Mouse (Mus musculus): Measurements from ENCODE around the gene Spock1. TPM values are rescaled to one million over a fixed set of nuclear protein-coding genes. Genes with fewer than 3 reads are reported as not detected.

The Spock1 gene
- total RNA-seq, 2 experiments from 2014 or later: 212 to 215 TPM

- no peak for DNase-seq (ENCODE audit: low spot score in 2 of 2)
Observed at GRCm38 (mm10) chr13:57809603-57810002, 98.5 kb downstream of the Spock1 start.

DNA sequence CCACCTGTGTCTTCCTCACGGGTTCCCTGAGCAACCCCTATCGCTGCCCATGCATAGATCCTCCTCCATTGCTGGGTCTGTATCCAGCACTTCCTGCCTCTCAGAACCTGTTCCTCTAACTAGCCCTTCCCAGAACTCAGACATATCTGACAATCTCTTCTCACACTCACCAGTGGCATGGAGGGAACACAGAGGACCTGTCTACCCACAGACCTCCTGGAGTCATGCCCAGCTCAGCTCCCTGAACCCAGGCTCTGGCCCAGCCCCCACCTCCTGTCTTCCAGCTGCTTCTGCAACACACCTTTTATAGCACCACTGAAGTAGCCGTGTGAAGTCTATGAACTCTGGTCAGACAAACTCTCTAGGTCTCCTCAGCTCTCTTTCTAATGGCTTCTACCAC is 101.3 kb downstream of the Spock1 start:
- no peak for DNase-seq (ENCODE audit: low spot score in 2 of 2)

DNA sequence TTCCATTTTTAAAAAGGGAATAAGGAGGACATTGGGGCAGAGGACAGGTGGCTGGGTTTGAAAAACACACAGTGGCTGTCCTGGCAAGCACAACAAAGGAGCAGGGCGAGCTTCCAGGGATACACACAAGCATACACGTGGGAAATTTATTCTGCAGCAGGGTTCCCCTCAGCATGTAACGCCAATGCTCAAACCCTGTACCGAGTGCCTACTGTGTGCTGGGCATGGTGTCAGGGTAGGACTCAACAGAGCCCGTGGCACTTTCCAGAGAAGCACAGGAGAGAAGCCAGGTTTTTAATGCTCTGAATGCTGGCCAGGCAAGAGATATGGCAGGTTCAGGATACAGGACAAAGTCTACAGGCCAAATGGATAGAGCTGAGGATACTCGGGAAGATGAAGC is 101.8 kb downstream of the Spock1 start:
- no peak for DNase-seq (ENCODE audit: low spot score in 2 of 2)

DNA sequence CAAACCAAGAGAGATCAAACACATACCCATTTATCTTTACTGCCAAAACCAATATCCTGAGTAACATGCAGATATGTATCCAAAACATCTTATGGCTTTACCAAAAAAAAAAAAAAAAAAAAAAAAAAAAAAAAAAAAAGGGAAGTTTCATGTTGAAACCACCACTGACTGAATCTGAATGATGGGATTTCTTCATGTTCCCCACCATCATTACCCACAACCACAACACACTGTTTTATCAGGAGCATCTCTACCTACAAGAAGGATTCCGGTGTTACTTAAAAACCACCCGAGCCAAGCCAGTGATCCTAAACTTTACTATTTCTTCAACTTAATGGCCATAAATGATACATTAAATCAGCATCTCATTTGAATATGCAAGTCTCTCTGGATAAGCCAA is 109.5 kb downstream of the Spock1 start:
- no peak for DNase-seq (ENCODE audit: low spot score in 2 of 2)

GRCm38 (mm10) chr13:57796951-57797692 is 111.0 kb downstream of the Spock1 start:
- no peak for DNase-seq (ENCODE audit: low spot score in 2 of 2)

DNA sequence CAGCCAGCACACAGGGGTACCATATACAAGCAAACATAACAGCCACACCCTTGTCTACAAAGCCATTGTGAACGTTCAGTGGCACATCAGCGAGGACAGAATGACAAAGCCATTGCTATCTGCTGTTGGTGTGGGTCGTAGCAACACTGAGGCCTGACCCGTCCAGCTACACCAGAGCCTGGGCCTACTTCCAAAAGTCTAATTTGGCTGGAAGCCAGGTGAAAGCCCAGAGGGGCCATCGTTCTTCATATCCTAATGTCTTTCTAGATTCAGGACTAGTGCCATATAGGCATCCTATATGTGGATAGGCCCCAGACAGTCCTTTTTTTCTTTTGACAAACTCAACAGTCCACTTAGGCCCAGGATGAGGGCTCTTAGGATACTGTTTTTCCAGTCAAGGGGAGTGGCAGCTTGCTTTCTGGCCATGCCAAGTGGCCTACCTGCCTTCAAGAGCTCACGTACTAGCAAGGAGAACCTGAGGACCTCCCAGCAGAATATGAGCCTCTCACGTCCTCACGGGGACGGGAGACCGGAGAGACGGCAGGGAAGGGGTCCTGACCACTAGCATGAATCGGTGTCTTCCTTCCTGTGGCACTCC is 114.4 kb downstream of the Spock1 start:
- DNase-seq (ENCODE audit: low spot score in 2 of 2): no peak

DNA sequence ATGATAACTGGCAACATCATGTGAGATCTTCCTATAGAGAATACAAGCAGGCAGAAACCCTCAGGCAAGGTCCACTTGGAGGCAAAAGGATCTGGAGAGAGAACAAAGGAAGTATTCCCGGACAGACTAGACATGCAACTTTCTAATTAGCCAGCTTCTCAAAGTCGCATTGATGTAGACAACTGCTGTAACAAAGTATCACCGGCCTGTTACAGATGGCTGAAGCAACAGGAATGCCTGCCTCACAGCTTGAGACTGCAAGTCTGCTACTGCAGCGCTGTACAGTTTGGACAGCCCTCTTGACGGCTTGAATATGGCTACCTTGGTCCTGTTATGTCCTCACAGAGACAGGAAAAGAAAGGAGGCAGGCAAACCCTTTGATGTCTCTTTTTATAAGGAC is 118.3 kb downstream of the Spock1 start:
- no peak for DNase-seq (ENCODE audit: low spot score in 2 of 2)

DNA sequence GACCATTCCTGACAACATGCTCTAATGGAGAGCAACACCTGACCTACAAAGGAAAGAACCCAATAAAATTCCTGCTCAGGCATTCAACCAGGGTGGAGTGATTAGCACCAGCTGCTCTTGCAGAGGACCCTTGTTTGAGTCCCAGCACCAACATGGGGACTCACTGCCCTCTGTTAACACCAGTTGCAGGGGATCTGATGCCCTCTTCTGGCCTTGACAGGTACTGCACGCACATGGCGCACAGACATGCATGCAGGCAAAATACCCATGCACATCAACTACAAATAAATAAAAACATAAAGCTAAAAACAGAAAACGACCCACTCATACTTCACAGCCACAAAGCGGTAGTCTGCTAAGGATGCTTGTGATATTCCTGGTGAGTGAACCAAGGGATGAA is 119.8 kb downstream of the Spock1 start:
- DNase-seq (ENCODE audit: low spot score in 2 of 2): no peak

DNA sequence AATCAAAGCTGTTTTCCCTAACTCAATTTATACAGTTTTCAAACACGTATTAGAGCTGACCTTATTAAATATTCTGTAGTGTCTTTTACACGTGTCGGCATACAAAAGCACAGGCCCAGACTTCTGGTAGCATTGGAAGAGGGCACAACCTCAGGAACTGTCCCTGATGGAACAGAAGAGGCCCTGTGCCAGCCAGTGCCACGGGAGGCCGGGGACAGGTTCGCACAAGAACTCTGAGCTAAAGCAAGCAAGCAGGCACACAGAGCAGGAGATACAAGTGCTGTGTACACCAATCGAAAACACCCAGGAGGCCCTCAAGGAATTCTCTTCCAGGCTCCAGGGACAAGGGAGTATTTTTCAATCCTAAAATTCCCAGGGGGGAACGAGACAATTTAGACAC is 121.9 kb downstream of the Spock1 start:
- no peak for DNase-seq (ENCODE audit: low spot score in 2 of 2)

- peak in 1 of 2 experiments; percentile 19 for DNase-seq (ENCODE audit: low spot score in 2 of 2)
Observed at GRCm38 (mm10) chr13:57782975-57783374, 125.2 kb downstream of the Spock1 start.

DNA sequence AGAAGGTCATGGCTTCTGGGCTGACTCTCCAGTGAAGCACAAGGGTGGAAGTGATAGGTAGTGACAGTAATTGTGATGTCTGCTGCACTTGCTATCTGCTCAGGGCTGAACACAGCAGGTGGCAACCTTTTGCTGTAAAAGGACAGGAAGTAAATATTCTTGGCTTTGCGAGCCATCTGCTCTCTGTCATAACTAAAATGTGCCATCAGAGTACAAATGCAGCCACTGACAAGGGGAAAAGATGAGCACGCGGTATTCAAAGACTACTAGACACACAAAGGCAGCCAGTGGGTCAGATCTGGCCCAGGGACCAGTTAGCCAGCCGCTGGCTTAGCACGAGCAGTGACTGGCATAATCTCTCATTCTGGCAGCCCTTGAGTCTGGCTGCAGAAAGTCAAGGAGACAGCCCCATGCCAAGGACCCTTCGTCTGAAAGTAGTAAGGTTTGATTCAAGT is 126.0 kb downstream of the Spock1 start:
- peak in 1 of 2 experiments; percentile 26 for DNase-seq (ENCODE audit: low spot score in 2 of 2)

DNA sequence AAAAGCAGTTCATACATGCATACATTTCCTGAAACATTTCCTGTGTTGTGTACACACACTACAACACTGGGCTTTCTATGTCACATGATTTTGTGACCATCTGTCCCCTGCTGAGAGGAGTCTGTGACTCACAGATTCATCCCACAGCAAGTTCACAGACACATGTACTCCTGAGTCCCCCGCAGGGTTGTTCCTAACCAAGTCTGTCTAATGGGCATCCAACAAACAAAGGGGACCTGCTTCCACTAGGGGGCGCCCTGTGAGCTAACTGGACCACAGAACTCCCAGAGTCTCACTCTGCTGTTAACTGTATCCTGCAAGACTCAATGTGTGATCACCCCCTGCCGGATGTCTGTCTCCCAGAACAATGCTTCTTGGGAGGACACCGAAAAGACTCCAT is 129.0 kb downstream of the Spock1 start:
- DNase-seq (ENCODE audit: low spot score in 2 of 2): peak; percentile 18 to 57

GRCm38 (mm10) chr13:57778524-57778923 is 129.6 kb downstream of the Spock1 start:
- no peak for DNase-seq (ENCODE audit: low spot score in 2 of 2)

- DNase-seq (ENCODE audit: low spot score in 2 of 2): no peak
Observed at GRCm38 (mm10) chr13:57771998-57772397, 136.1 kb downstream of the Spock1 start.

DNA sequence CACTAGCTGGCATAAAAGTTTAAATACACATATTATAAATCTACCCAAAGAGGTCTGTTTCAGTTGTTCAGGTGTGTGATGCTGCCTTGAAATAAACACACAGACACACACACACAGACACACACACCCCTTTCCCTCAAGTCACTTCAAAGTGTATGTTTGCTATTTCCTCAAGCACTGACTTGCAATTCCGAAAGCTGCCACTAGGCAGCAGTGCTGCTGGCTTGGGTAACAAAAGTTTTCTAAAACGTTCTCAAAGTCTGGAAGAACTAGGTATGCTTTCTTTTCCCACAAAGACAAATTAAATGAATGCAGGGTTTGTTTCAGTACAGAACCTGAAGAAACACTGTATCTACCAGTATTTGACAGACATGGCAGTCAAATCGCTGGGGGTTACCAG is 141.4 kb downstream of the Spock1 start:
- DNase-seq (ENCODE audit: low spot score in 2 of 2): no peak

DNA sequence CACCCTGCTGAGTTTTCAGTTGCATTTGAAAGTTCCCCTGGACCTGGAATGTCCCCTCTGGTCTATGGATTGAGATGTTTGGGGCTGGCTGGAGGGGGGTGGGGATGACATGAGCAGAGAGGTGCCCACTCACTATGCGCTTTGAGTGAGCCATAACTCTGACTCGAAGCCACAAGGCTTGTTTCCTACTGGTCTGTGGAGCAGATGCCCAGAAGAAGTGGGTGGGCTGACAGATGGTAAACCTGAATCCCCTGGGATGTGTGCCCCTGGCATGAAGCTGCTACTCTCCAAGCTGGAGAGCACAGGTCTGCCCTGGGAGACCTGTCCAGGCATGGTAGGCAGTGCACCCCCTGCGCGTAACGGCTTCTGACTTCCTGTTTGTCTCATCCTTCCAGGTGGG is 147.0 kb downstream of the Spock1 start:
- DNase-seq (ENCODE audit: low spot score in 2 of 2): peak; percentile 25 to 54

GRCm38 (mm10) chr13:57760618-57761017 is 147.5 kb downstream of the Spock1 start:
- no peak for DNase-seq (ENCODE audit: low spot score in 2 of 2)

DNA sequence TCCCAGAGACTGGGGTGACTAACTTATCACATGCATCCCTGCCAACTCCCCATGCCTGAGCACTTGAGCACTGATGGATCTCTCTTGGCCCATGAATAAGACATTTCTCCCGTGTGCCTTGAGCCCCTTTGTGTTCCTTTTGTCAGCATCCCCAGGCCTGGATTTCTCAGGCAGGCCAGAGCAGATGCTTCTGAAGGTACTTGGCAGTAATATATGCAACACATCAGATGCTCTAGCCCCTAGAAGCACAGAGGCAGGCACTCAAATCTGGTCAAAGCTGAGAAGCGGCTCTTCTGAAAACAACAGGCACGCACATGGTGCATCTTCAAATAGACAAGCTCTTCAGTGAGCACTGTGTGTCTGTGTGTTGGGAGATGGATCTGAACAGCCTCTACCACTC is 151.8 kb downstream of the Spock1 start:
- DNase-seq (ENCODE audit: low spot score in 2 of 2): peak; percentile 15 to 57

DNA sequence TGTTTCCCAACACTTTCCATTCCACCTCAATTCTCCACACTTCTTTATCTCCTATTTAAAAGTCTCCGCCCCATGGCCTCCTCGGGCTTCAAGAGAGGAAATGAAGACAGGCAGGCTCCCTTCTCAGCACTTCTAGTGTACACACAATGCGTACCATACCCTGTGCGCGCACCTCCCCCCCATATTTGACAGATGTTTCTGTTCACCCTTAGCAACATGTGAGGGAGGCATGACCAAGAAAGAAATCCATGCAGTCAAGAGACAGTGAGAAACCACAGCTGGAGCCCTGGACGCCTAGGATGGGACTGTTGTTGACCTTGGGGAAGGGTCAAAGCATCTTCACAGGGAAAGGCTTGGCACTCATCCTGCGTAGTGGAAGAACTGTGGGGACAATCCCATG is 157.3 kb downstream of the Spock1 start:
- no peak for DNase-seq (ENCODE audit: low spot score in 2 of 2)

- no peak for DNase-seq (ENCODE audit: low spot score in 2 of 2)
Observed at GRCm38 (mm10) chr13:57744667-57745066, 163.5 kb downstream of the Spock1 start.

DNA sequence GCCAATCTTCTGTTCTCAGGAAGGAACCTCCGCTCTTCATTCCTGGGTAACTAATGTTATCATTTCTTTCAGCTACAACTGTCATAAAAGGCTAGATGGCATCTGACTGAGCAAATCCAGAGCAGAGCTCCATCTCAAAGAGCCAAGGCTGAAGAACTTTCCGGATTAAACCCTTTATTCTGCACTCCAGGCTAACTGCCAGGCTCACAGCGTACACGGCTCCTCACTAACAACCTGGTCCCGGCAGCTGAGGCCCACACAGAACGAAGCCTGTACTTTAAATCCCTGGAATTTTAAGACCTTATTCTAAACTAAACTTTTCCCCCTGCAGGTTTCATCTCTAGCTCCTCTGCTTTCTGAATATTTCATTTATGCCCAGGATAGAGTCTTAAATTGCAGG is 166.9 kb downstream of the Spock1 start:
- no peak for DNase-seq (ENCODE audit: low spot score in 2 of 2)

- DNase-seq (ENCODE audit: low spot score in 2 of 2): no peak
Observed at GRCm38 (mm10) chr13:57740473-57740872, 167.7 kb downstream of the Spock1 start.

DNA sequence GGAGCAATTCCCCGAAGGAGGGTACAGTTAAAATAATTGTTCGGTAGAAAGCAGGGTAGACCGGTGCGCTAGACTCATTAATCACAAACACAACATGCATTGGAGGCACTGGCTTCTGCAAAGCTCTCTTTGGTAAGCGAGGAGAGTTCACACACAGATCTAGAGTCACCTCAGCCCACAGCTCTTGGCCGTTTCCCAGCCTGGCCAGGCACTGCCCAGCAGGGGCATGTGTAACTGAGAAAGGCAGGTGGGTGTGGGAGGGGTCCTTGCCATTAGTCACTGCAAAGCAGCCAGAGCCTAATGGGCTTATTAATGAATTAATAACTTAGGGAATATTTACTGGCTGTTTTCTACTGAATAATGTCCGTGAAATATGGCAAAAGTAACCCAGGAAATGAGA is 172.1 kb downstream of the Spock1 start:
- no peak for DNase-seq (ENCODE audit: low spot score in 2 of 2)

Measured in layer of hippocampus, adult 18-20 months (tissue).